Mouse (Mus musculus): ENCODE data around the gene Rassf1.
A peak's percentile ranks its signal among the peaks of the same experiment; 100 is the strongest.

The Rassf1 gene

GRCm38 (mm10) chr9:107551117-107551889 lies at the start of gene Rassf1:
TSS of gene Rassf1 (plus strand) at chr9:107551555.
- DNase-seq (ENCODE audit: low read depth) = peak; percentile 73

GRCm38 (mm10) chr9:107502131-107502846 lies 49.1 kb upstream of the Rassf1 start:
- DNase-seq (ENCODE audit: low read depth) = no peak

- peak; percentile 48 for DNase-seq (ENCODE audit: low read depth)
Measured at GRCm38 (mm10) chr9:107504662-107505537, 46.5 kb upstream of the Rassf1 start.

- no peak for DNase-seq (ENCODE audit: low read depth)
Measured at GRCm38 (mm10) chr9:107508266-107508665, 43.1 kb upstream of the Rassf1 start.

- DNase-seq (ENCODE audit: low read depth) = no peak
Measured at GRCm38 (mm10) chr9:107510384-107511100, 40.8 kb upstream of the Rassf1 start.

GRCm38 (mm10) chr9:107511436-107511835 lies 39.9 kb upstream of the Rassf1 start:
- DNase-seq (ENCODE audit: low read depth) = no peak

- DNase-seq (ENCODE audit: low read depth) = no peak
Measured at GRCm38 (mm10) chr9:107512326-107512725, 39.0 kb upstream of the Rassf1 start.

GRCm38 (mm10) chr9:107514303-107514955 lies 36.9 kb upstream of the Rassf1 start:
- peak; percentile 62 for DNase-seq (ENCODE audit: low read depth)

GRCm38 (mm10) chr9:107520331-107520730 lies 31.0 kb upstream of the Rassf1 start:
- DNase-seq (ENCODE audit: low read depth) = no peak

- DNase-seq (ENCODE audit: low read depth) = no peak
Measured at GRCm38 (mm10) chr9:107521190-107521589, 30.2 kb upstream of the Rassf1 start.

- no peak for DNase-seq (ENCODE audit: low read depth)
Measured at GRCm38 (mm10) chr9:107521711-107522399, 29.5 kb upstream of the Rassf1 start.

- DNase-seq (ENCODE audit: low read depth) = no peak
Measured at GRCm38 (mm10) chr9:107522400-107522711, 29.0 kb upstream of the Rassf1 start.

- no peak for DNase-seq (ENCODE audit: low read depth)
Measured at GRCm38 (mm10) chr9:107526198-107527026, 24.9 kb upstream of the Rassf1 start.

GRCm38 (mm10) chr9:107533791-107534407 lies 17.5 kb upstream of the Rassf1 start, which contains the start of gene Tmem115:
TSS of gene Tmem115 (plus strand) at chr9:107533945.
- peak; percentile 97 for DNase-seq (ENCODE audit: low read depth)

GRCm38 (mm10) chr9:107534408-107535202 lies 16.8 kb upstream of the Rassf1 start:
- peak; percentile 40 for DNase-seq (ENCODE audit: low read depth)

- DNase-seq (ENCODE audit: low read depth) = no peak
Measured at GRCm38 (mm10) chr9:107538231-107538630, 13.1 kb upstream of the Rassf1 start.

GRCm38 (mm10) chr9:107538711-107539110 lies 12.6 kb upstream of the Rassf1 start:
- no peak for DNase-seq (ENCODE audit: low read depth)

- DNase-seq (ENCODE audit: low read depth) = no peak
Measured at GRCm38 (mm10) chr9:107539940-107540339, 11.4 kb upstream of the Rassf1 start.

Measured in 416B (cell line).